Mouse (Mus musculus) embryonic fibroblast, embryonic 13.5 days (primary cell): ENCODE measurements around the gene 4933427D14Rik. TPM values are rescaled to one million over a fixed set of nuclear protein-coding genes. Genes with fewer than 3 reads are reported as not detected.
A peak's percentile ranks its signal among the peaks of the same experiment; 100 is the strongest.

Source experiments
- H3K27ac ChIP-seq: 2 replicates; pipeline ENCODE4 v1.5.1; 2012; ENCODE audit warnings: low read length, control low read depth, inconsistent platforms; ENCODE audit not compliant: insufficient read depth
- H3K4me1 ChIP-seq: 2 replicates; pipeline ENCODE4 v1.6.1; 2011; ENCODE audit warnings: low read length; ENCODE audit not compliant: control insufficient read depth, insufficient read depth
- H3K4me3 ChIP-seq: 2 replicates; pipeline ENCODE4 v1.5.1; 2011; ENCODE audit warnings: mild to moderate bottlenecking, control low read depth, low read length; ENCODE audit not compliant: insufficient read depth
- CTCF ChIP-seq: IDR thresholded peaks from 2 replicates; pipeline ENCODE4 v1.5.1; 2011; ENCODE audit warnings: mild to moderate bottlenecking, control low read depth, low read length, moderate library complexity, borderline replicate concordance; ENCODE audit not compliant: insufficient read depth
- POLR2A ChIP-seq: IDR thresholded peaks from 2 replicates; pipeline ENCODE4 v1.6.1; 2011; ENCODE audit warnings: low read depth, mild to moderate bottlenecking, control low read depth, low read length, moderate library complexity
- polyA plus RNA-seq: library from polyadenylated mRNA; stranded (reverse); fragments of >200 nt; gene quantifications from 2 replicates; pipeline ENCODE4 v1.2.4, GENCODE M21; 2011; ENCODE audit warnings: low read depth; ENCODE audit not compliant: missing spikeins, insufficient read length

Gene 4933427D14Rik
- polyA plus RNA-seq = 8.0 and 11.8 TPM in 2 replicates

DNA sequence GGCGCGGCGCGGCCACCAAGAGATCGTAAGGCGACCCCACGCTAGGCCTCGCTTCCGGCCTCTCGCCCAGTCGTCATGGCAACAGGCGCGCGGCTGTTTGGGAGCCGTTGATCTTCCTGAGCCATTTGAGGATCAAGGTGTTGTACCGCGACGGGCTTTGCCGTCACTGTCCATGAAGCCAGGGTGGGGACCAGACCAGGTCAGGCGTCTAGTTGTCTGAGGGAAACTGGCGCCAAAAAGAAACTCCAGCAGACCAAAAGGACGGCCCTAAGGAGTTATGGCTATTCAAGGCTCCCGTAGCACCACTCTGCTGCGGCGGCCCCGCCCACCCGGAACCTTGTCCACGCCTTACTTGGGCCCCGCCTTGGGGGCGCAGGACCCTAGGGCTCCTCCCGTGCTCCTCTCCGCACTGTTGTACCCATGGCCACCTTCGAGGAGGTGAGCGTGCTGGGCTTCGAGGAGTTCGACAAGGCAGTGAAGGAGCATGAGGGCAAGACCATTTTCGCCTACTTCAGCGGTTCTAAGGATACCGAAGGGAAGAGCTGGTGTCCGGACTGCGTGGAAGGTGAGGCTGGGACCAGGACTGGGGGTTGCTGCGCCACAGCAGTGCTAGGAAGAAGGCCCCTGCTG, at the start of gene 4933427D14Rik, which contains the start of gene Txndc17:
Gene 4933427D14Rik (minus strand): TSS at position 256 of the 630 bp plus-strand sequence.
Gene Txndc17 (plus strand): TSS at position 344 of the 630 bp plus-strand sequence.
- Histone ChIP-seq H3K4me1 (no peaks in the 10 kb centered on the region), H3K27ac (no peak within 1 kb of the TSS), H3K4me3 (peak within 1 kb of the TSS; percentile 96)
- TF ChIP-seq CTCF = no peak
- TF ChIP-seq POLR2A = peak; percentile 98

DNA sequence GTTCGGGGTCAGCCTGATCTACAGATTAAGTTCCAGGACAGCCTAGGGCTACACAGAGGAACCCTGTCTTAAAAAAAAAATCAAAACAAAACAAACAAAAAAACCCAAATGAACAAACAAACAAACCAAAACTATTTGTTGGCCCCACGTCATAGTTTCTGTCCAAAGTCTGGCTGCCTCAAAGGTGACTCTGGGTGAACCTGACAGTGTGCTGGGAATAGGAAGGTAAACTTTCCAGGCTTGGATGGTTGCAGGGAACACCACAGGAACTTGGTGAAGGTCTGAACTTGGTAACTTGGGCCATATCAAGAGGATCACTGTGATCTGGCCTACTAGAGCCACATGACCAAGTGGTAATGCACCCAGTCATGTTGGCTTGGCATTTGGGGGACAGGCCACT, 49.2 kb upstream of the 4933427D14Rik start:
- Histone ChIP-seq H3K27ac (no peak overlapping the region), H3K4me3 (no peak overlapping the region), H3K4me1 (no peaks in the 10 kb centered on the region)
- TF ChIP-seq CTCF (no peak), POLR2A (no peak)

DNA sequence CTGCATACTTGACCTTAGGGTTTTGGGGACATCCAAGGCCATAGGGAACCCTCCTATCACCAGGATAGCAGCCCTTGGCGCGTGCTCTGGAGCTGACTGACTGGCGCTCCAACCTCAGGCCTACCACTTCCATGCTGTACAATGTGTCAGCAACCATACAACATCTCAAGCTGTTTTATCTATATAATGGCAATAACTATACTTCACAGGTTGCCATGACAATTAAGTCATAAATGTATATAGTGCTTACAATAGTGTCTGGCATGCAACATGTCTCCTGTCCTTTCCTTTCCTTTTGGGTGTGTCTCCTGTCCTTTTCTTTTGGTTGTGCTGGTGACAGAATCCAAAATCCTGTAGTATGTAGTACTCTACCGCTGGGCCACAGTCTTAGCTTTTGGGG, 48.4 kb upstream of the 4933427D14Rik start:
- no peak overlapping the region for H3K4me3 ChIP-seq
- H3K4me1 ChIP-seq = no peaks in the 10 kb centered on the region
- no peak for TF ChIP-seq CTCF
- no peak for TF ChIP-seq POLR2A
- no peak overlapping the region for H3K27ac ChIP-seq

DNA sequence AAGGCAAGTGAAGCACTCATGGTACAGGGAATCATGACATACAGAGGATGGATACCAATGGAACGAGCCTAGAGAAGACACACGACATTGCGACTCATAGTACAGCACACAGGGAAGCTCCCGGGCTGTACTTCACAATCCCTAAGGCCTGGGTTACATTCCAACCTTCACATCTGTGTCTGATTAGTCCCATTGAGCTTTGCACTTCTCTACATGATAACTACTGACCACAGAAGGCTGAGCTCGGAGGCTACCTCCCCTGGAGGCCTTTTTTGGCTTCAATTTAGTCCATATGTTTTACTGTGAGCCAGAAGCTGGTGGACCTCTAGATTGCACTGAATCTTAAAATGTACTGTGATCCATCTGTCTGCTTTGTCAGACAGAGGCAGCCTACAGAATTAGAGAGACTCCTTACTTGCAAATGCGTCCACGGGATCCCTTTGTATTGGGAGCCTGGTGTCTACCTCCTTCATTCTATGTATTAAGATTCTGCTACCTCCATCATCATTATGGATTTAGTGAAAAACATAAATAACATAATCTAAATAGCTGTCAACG, 38.0 kb upstream of the 4933427D14Rik start:
- H3K27ac ChIP-seq = no peak overlapping the region
- H3K4me1 ChIP-seq = no peaks in the 10 kb centered on the region
- H3K4me3 ChIP-seq = no peak overlapping the region
- TF ChIP-seq POLR2A = no peak
- TF ChIP-seq CTCF = no peak

DNA sequence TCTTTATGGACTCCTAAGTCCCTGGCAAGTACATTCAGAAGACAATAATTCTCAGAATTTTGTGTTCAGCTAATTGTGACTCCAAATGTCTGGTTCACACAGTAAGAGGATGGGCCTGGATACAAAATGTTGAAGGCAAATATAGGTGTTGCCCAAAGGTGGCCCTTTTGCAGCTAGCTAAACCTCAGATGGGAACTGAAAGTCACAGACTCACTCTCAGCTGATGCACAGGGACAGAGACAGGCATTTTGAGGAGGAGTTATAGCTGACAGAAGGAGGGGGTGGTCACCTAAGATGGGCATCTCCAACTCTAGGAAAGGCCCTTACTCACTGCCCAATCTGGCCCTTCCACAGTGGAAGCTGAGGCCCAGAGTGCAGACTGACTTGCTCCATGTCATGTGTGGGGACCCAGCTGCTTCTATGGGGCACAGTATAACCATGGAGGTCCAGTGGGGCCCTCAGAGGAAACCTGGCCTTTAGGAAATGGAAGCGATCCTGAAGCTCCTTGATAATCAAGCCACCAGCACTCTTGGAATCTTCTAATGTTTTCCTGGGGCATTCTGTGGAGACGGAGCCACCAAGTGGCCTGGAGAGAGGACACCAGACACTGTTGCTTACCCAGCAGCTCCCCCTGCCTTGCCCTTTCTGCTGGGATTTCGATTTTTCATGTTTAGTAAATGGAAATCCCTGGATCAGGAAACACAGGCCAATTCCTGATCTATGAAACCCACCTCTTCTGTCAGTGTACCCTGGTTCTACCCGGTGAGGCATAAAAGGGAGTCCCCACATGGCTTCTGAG, 33.0 kb upstream of the 4933427D14Rik start:
- Histone ChIP-seq H3K4me3 (no peak overlapping the region), H3K4me1 (no peaks in the 10 kb centered on the region), H3K27ac (no peak overlapping the region)
- TF ChIP-seq POLR2A (no peak), CTCF (no peak)

DNA sequence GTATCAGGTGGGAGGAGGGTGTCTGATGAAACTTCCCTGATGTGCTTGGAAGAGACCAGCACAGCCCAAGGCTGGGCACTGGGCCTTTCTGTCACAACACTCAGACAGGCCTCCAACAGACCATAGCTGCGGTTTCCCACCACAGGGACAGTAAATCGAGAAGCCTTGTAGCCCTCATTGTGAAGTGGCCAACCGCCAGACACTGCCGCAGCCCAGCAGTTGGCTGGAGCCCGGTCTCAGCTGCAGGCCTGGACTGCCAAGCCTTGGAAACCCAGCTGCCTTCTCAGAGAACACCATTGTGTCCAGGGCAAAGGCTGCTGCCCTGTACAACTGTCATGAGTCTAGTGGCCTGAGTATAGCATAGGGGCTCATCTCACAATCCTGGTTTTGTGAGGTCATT, 26.8 kb upstream of the 4933427D14Rik start:
- Histone ChIP-seq H3K4me3 (no peak overlapping the region), H3K4me1 (no peaks in the 10 kb centered on the region), H3K27ac (no peak overlapping the region)
- no peak for TF ChIP-seq POLR2A
- TF ChIP-seq CTCF = no peak

DNA sequence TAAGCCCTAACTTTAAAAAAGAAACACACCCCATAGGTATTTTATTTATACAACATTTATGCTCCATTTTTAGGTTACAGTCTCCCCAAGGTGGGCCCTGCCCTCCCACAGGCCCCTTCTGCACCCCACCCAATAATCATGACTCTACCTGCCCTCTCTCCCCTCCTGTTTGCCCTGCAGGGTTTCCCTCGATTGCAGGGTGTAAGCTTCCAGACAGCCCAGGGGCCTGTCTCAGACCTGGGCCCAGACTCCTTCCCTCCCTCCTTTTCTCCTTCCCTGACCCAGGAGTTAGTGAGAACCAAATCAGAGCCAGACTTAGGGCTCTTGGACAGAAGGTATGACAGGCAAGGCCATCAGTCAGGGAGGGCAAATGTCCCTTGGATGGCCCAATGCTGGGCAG, 25.7 kb upstream of the 4933427D14Rik start:
- H3K4me3 ChIP-seq = no peak overlapping the region
- TF ChIP-seq CTCF = no peak
- TF ChIP-seq POLR2A = no peak
- no peaks in the 10 kb centered on the region for H3K4me1 ChIP-seq
- no peak overlapping the region for H3K27ac ChIP-seq

DNA sequence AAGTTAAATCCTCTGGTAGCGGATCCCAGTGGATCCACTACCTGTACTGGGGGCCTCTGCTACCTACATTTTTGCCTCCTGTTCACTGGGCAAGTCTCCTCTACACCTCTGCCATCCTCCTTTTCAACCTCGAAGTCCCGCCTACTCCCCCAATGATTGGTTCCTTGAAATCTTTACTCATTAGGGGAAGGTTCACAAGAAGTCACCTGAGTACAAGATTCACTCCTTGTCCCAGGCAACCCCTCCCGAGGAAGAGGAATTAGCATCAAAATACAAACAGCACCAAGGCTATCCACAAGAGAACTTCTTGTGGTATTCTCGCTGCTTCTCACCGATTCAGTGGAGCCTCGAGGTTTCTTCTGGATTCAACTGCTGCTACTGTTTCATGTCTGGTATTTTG, 24.8 kb upstream of the 4933427D14Rik start:
- H3K27ac ChIP-seq = no peak overlapping the region
- H3K4me3 ChIP-seq = no peak overlapping the region
- H3K4me1 ChIP-seq = no peaks in the 10 kb centered on the region
- TF ChIP-seq CTCF (no peak), POLR2A (no peak)

DNA sequence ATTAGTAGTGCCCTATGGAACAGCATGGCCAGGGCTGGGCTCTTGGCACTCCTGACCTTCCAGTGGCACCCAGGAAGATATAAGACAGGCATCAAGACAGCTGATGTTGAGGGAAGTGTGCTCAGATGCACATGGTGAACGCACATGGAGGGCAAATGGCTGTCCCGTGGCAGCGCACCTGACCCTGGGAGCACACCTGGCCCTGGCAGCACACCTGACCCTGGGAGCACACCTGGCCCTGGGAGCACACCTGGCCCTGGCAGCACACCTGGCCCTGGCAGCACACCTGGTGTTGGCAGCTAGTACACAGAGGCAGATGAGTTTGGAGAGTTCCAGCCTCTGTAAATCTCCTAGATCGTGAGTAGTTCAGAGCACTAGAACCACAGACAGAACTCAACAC, 21.3 kb upstream of the 4933427D14Rik start:
- H3K4me1 ChIP-seq = no peaks in the 10 kb centered on the region
- TF ChIP-seq POLR2A (no peak), CTCF (no peak)
- no peak overlapping the region for H3K4me3 ChIP-seq

DNA sequence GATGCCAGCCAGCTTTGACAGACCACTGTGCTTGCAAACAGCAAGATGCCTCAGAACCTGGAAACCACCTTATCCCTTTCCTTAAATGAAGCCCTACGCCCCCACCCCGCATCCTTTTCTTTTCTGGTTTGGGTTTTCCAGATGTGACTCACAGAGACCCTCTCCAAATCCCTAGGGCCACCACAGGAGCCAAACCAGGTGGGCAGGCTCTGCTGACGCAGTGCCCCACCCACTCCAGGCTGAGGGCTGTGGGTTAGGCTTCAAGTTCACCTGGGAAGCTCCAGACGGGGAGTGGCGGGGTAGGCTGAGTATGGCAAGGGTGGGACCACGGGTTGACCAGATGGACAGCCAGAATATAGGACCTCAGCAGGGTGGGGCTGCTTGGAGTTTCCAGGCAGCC, 19.6 kb upstream of the 4933427D14Rik start:
- no peak overlapping the region for H3K4me3 ChIP-seq
- no peaks in the 10 kb centered on the region for H3K4me1 ChIP-seq
- no peak overlapping the region for H3K27ac ChIP-seq
- no peak for TF ChIP-seq CTCF
- no peak for TF ChIP-seq POLR2A

More for the DNA sequence above, 21.3 kb upstream of the 4933427D14Rik start:
- no peak overlapping the region for H3K27ac ChIP-seq
